Mouse (Mus musculus): ENCODE measurements around the gene Zg16. TPM values are rescaled to one million over a fixed set of nuclear protein-coding genes. Genes with fewer than 3 reads are reported as not detected.

The Zg16 gene
- polyA plus RNA-seq, 1 experiment from 2014 or later: not detected

DNA sequence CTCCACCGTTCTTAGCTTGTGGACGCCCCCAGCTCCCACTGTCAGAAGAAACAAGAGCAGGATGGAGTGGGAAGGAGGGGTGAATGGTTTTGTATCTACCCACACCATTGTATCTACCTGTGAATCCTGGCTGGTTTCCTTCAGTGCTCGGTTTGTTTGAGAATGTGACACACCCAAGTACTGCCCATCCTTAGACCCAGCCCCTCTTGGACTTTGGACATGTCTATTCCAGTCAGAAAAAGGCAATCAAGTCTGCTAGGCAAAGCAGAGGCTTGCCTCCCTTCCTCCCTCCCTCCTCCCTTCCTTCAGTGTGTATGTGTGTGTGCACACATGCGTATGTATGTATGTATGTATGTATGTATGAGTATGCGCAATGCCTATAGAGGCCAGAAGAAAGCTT, 83.5 kb downstream of the Zg16 start:
- Histone ChIP-seq H3K79me2 (ENCODE audit: inconsistent target) (peaks cover 64% of the 10 kb centered on the region), H3K4me3 (ENCODE audit: inconsistent target) (no peak overlapping the region), H3K36me3 (ENCODE audit: inconsistent target) (peaks cover 30% of the 10 kb centered on the region), H3K27ac (no peak overlapping the region)
- 96% methylated on average over 5 of the region's 5 CpGs for WGBS (ENCODE audit: missing documents)

Other genes starting within 250 kb of the Zg16 start
- gene Doc2a, start 239.9 kb downstream of the Zg16 start, polyA plus RNA-seq (2018): 0.10 TPM in 1 of 3 replicates, not detected in the others
- gene Hirip3, start 225.4 kb downstream of the Zg16 start, polyA plus RNA-seq (2018): 3.9 to 23.5 TPM (median 19.4 TPM) in 3 replicates
- 34.7 to 59.9 TPM (median 57.7 TPM) in 3 replicates for gene Ino80e, start 225.0 kb downstream of the Zg16 start, polyA plus RNA-seq (2018)
- gene Taok2, start 202.6 kb downstream of the Zg16 start, polyA plus RNA-seq (2018): 24.1 to 40.9 TPM (median 31.3 TPM) in 3 replicates
- gene Tmem219, start 164.4 kb downstream of the Zg16 start, polyA plus RNA-seq (2018): 36.1 to 105 TPM (median 98.7 TPM) in 3 replicates
- gene Kctd13, start 158.4 kb downstream of the Zg16 start, polyA plus RNA-seq (2018): 15.3 to 21.9 TPM (median 16.2 TPM) in 3 replicates
- gene Asphd1, start 137.7 kb downstream of the Zg16 start, polyA plus RNA-seq (2018): not detected in 3 replicates
- gene Sez6l2, start 136.8 kb downstream of the Zg16 start, polyA plus RNA-seq (2018): 0.33 to 1.4 TPM (median 1.1 TPM) in 3 replicates
- gene Cdipt, start 111.4 kb downstream of the Zg16 start, polyA plus RNA-seq (2018): 71.8 to 111 TPM (median 94.8 TPM) in 3 replicates
- gene Cdiptos, start 111.2 kb downstream of the Zg16 start, polyA plus RNA-seq (2018): 1.3 to 3.9 TPM (median 1.7 TPM) in 3 replicates
- gene Mvp, start 72.7 kb downstream of the Zg16 start, polyA plus RNA-seq (2018): 88.1 to 116 TPM (median 99.9 TPM) in 3 replicates
- 1.4 to 5.2 TPM in 2 of 3 replicates, not detected in the other for gene Pagr1b, start 70.8 kb downstream of the Zg16 start, polyA plus RNA-seq (2018)
- gene Pagr1a, start 70.0 kb downstream of the Zg16 start, polyA plus RNA-seq (2018): 1.1 to 15.9 TPM (median 13.4 TPM) in 3 replicates
- 15.3 to 31.9 TPM (median 18.2 TPM) in 3 replicates for gene Gm42742, start 66.2 kb downstream of the Zg16 start, polyA plus RNA-seq (2018)
- gene Prrt2, start 66.1 kb downstream of the Zg16 start, polyA plus RNA-seq (2018): not detected in 3 replicates
- 58.9 to 102 TPM (median 70.2 TPM) in 3 replicates for gene Maz, start 60.3 kb downstream of the Zg16 start, polyA plus RNA-seq (2018)
- 1.8 to 5.1 TPM (median 4.4 TPM) in 3 replicates for gene Kif22, start 44.9 kb downstream of the Zg16 start, polyA plus RNA-seq (2018)
- 17.5 to 31.4 TPM (median 20.4 TPM) in 3 replicates for gene AI467606, start 4.0 kb upstream of the Zg16 start, polyA plus RNA-seq (2018)
- gene Qprt, start 34.9 kb upstream of the Zg16 start, polyA plus RNA-seq (2018): not detected in 3 replicates
- gene Spn, start 50.5 kb upstream of the Zg16 start, polyA plus RNA-seq (2018): 1.3 to 3.8 TPM (median 1.5 TPM) in 3 replicates
- 36.2 to 55.7 TPM (median 41.4 TPM) in 3 replicates for gene Cd2bp2, start 108.7 kb upstream of the Zg16 start, polyA plus RNA-seq (2018)
- 32.8 to 44.1 TPM (median 41.7 TPM) in 3 replicates for gene Tbc1d10b, start 121.1 kb upstream of the Zg16 start, polyA plus RNA-seq (2018)
- 0.47 to 1.4 TPM in 2 of 3 replicates, not detected in the other for gene Mylpf, start 121.6 kb upstream of the Zg16 start, polyA plus RNA-seq (2018)
- 5.4 to 7.1 TPM (median 5.6 TPM) in 3 replicates for gene Zfp553, start 145.7 kb upstream of the Zg16 start, polyA plus RNA-seq (2018)
- gene Sept1, start 145.8 kb upstream of the Zg16 start, polyA plus RNA-seq (2018): 0.75 to 2.4 TPM (median 1.9 TPM) in 3 replicates
- 2.3 to 8.3 TPM (median 8.1 TPM) in 3 replicates for gene Zfp771, start 156.9 kb upstream of the Zg16 start, polyA plus RNA-seq (2018)
- 15.9 to 45.9 TPM (median 27.1 TPM) in 3 replicates for gene Dctpp1, start 173.4 kb upstream of the Zg16 start, polyA plus RNA-seq (2018)
- 19.7 to 40.4 TPM (median 38.9 TPM) in 3 replicates for gene Sephs2, start 186.7 kb upstream of the Zg16 start, polyA plus RNA-seq (2018)
- gene Itgal, start 208.9 kb upstream of the Zg16 start, polyA plus RNA-seq (2018): 5.5 to 18.7 TPM (median 12.0 TPM) in 3 replicates

Data from macrophage (primary cell).